Mouse (Mus musculus) c-Kit-positive CD71-positive TER-119-positive erythroid progenitor cells, embryonic 14.5 days (primary cell): ENCODE results near the gene Pak3.
"Not testable (repeated sequence)": the region's sequence is repeated elsewhere in the genome, so short reads cannot be mapped to it uniquely, and the experiment has no call there.

Experiments
- DNase-seq: peaks from one replicate; pipeline ENCODE4 v3.0.0-alpha.2; 2013; ENCODE audit warnings: low spot score

Gene Pak3

GRCm38 (mm10) chrX:143518168-143518901, at the start of gene Pak3:
Pak3 (plus strand) TSS chrX:143518591.
- no peak for DNase-seq

GRCm38 (mm10) chrX:143482866-143483265, 35.5 kb upstream of the Pak3 start:
- DNase-seq: no peak

- DNase-seq: no peak
These were observed 17.2 kb upstream of the Pak3 start for GRCm38 (mm10) chrX:143501053-143501695.

- no peak for DNase-seq
These were observed 16.5 kb upstream of the Pak3 start for GRCm38 (mm10) chrX:143501776-143502365.

GRCm38 (mm10) chrX:143518917-143519316, 526 bp downstream of the Pak3 start:
- DNase-seq: no peak

GRCm38 (mm10) chrX:143519454-143519853, 1.1 kb downstream of the Pak3 start:
- DNase-seq: not testable (repeated sequence)

GRCm38 (mm10) chrX:143520195-143520594, 1.8 kb downstream of the Pak3 start:
- DNase-seq: no peak

- DNase-seq: no peak
These were observed 13.9 kb downstream of the Pak3 start for GRCm38 (mm10) chrX:143532331-143532730.

- DNase-seq: no peak
These were observed 15.2 kb downstream of the Pak3 start for GRCm38 (mm10) chrX:143533574-143533973.

- DNase-seq: no peak
These were observed 24.4 kb downstream of the Pak3 start for GRCm38 (mm10) chrX:143542756-143543155.

GRCm38 (mm10) chrX:143543186-143543793, 24.9 kb downstream of the Pak3 start:
- DNase-seq: no peak

- no peak for DNase-seq
These were observed 55.3 kb downstream of the Pak3 start for GRCm38 (mm10) chrX:143573691-143574090.

- no peak for DNase-seq
These were observed 61.5 kb downstream of the Pak3 start for GRCm38 (mm10) chrX:143579925-143580324.

- DNase-seq: no peak
These were observed 62.1 kb downstream of the Pak3 start for GRCm38 (mm10) chrX:143580458-143580959.

- DNase-seq: no peak
These were observed 88.6 kb downstream of the Pak3 start for GRCm38 (mm10) chrX:143606877-143607449.

- DNase-seq: no peak
These were observed 100.3 kb downstream of the Pak3 start for GRCm38 (mm10) chrX:143618734-143619133.

- DNase-seq: no peak
These were observed 109.4 kb downstream of the Pak3 start for GRCm38 (mm10) chrX:143627767-143628166.

GRCm38 (mm10) chrX:143643936-143644335, 125.5 kb downstream of the Pak3 start:
- DNase-seq: no peak

GRCm38 (mm10) chrX:143644807-143645206, 126.4 kb downstream of the Pak3 start:
- DNase-seq: no peak

GRCm38 (mm10) chrX:143654308-143655176, 136.2 kb downstream of the Pak3 start:
- DNase-seq: no peak

- no peak for DNase-seq
These were observed 136.7 kb downstream of the Pak3 start for GRCm38 (mm10) chrX:143655177-143655492.
